Mouse (Mus musculus): ENCODE data around the gene Cd68.

GRCm38 (mm10) chr11:69692196-69692811, 26.4 kb upstream of the Cd68 start:
- no peak for TF ChIP-seq CTCF (IDR thresholded peaks at IDR 0.05; ENCODE audit: low read depth, low read length)
- TF ChIP-seq GATA1 (IDR thresholded peaks at IDR 0.05; ENCODE audit: borderline replicate concordance, low read length) = no peak
- no peak for TF ChIP-seq GATA2 (IDR thresholded peaks at IDR 0.05; ENCODE audit: borderline replicate concordance, low read depth, low read length)
- TF ChIP-seq TAL1 (conservative IDR thresholded peaks at IDR 0.05; ENCODE audit: low read depth, low read length) = no peak
- TF ChIP-seq POLR2AphosphoS5 (IDR thresholded peaks at IDR 0.05; ENCODE audit: insufficient replicate concordance, low read depth, low read length) = no peak

Measured in G1E (cell line).